30 mouse cellular contexts compared by ENCODE assay signal in the genomic region with DNA sequence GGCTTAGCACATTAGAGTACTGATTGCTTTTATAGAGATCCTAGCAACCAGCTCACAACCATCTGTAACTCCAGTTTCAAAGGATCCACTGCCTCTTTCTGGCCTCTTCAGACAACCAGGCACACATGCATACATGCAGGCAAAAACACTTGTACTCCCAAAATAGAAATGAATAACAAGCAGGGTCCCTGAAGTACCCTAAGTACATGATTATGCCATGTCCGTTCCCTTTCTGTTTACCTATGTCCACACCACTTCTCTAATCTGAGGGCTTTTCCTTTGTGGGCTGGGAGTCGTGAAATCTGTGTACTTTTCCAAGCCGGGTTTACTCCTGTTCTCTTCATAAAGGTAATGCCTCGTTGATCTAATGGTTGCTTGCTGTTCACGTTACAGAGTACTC. TPM values are rescaled to one million over a fixed set of nuclear protein-coding genes. Genes with fewer than 3 reads are reported as not detected.
DNase-seq lines count a peak whose midpoint lies in the region; ATAC-seq and TF ChIP-seq lines count a peak whose summit lies in the region.
"Had no signal": no experiment of that assay in that cellular context is flagged by ENCODE, and none has a peak within 500 bp of the region (broad histone marks: within the 10 kb centered on the region; RNA-seq: fewer than 3 reads in every experiment).

No protein-coding gene starts in this region.

- ATAC-seq in heart, embryonic 13.5 days (ENCODE audit: extremely low read depth, insufficient number of reproducible peaks, low FRiP score, low TSS enrichment) = no peak
- 0 out of 2 replicates have a peak, but pooled peaks have one; percentile 31 for ATAC-seq in stomach, postnatal 0 days (ENCODE audit: low FRiP score, low TSS enrichment)
- ATAC-seq: forebrain, embryonic 15.5 days; hindbrain, embryonic 16.5 days; intestine, embryonic 15.5 days; midbrain, embryonic 15.5 days had no signal

- 45% methylated on average over 5 of the region's 5 CpGs for WGBS in heart, embryonic 13.5 days
- 69% methylated on average over 5 of the region's 5 CpGs for WGBS in lung, adult 2 months
- 63% methylated on average over 5 of the region's 5 CpGs for WGBS in stomach, postnatal 0 days

- H3K9ac ChIP-seq in heart, embryonic 13.5 days = 0 out of 2 replicates have a peak overlapping the region, but pooled peaks have one; percentile 48
- H3K9ac ChIP-seq in stomach, postnatal 0 days (ENCODE audit: low read length) = no peak overlapping the region
- H3K9ac ChIP-seq: embryonic facial prominence, embryonic 13.5 days; forebrain, embryonic 15.5 days; intestine, embryonic 15.5 days; liver, embryonic 14.5 days; midbrain, embryonic 15.5 days; neural tube, embryonic 15.5 days had no signal

- TF ChIP-seq EP300 in stomach, postnatal 0 days (optimal IDR thresholded peaks at IDR 0.05) = no peak

- no peaks in the 10 kb centered on the region for H3K9me3 ChIP-seq in heart, embryonic 13.5 days
- no peaks in the 10 kb centered on the region for H3K9me3 ChIP-seq in stomach, postnatal 0 days (ENCODE audit: control insufficient read depth, low read length)
- H3K9me3 ChIP-seq: embryonic facial prominence, embryonic 13.5 days; forebrain, embryonic 10.5 days; forebrain, embryonic 15.5 days; hindbrain, embryonic 10.5 days; intestine, embryonic 15.5 days; midbrain, embryonic 15.5 days; neural tube, embryonic 15.5 days had no signal

- H3K27me3 ChIP-seq in heart, embryonic 13.5 days (replicated peaks) = no peaks in the 10 kb centered on the region
- no peaks in the 10 kb centered on the region for H3K27me3 ChIP-seq in stomach, postnatal 0 days (ENCODE audit: control insufficient read depth, insufficient read depth, low read length)
- H3K27me3 ChIP-seq: embryonic facial prominence, embryonic 13.5 days; forebrain, embryonic 15.5 days; intestine, embryonic 15.5 days; midbrain, embryonic 15.5 days; neural tube, embryonic 15.5 days had no signal

- H3K27ac ChIP-seq in heart, embryonic 13.5 days (replicated peaks) = peak overlapping the region; percentile 81
- H3K27ac ChIP-seq in layer of hippocampus, adult 2 months = peak overlapping the region; percentile 52
- H3K27ac ChIP-seq in stomach, postnatal 0 days (replicated peaks) = no peak overlapping the region
- H3K27ac ChIP-seq: embryonic facial prominence, embryonic 13.5 days; forebrain, embryonic 10.5 days; forebrain, embryonic 15.5 days; hindbrain, embryonic 10.5 days; intestine, embryonic 15.5 days; liver, embryonic 14.5 days; macrophage; midbrain, embryonic 15.5 days; neural tube, embryonic 15.5 days had no signal

- TF ChIP-seq CTCF in layer of hippocampus, adult 2 months (conservative IDR thresholded peaks at IDR 0.05) = no peak
- TF ChIP-seq CTCF in lung, adult 2 months (IDR thresholded peaks at IDR 0.05; ENCODE audit: insufficient read depth, low read length) = no peak
- no peak for TF ChIP-seq CTCF in stomach, postnatal 0 days (IDR thresholded peaks at IDR 0.05; ENCODE audit: low read depth)

- H3K4me3 ChIP-seq in heart, embryonic 13.5 days = no peak overlapping the region
- H3K4me3 ChIP-seq in layer of hippocampus, adult 2 months = no peak overlapping the region
- no peak overlapping the region for H3K4me3 ChIP-seq in lung, adult 2 months (replicated peaks; ENCODE audit: extremely low read depth, low read depth, low read length)
- no peak overlapping the region for H3K4me3 ChIP-seq in stomach, postnatal 0 days (ENCODE audit: low read depth, low read length)
- H3K4me3 ChIP-seq: embryonic facial prominence, embryonic 13.5 days; forebrain, embryonic 10.5 days; forebrain, embryonic 15.5 days; hindbrain, embryonic 10.5 days; intestine, embryonic 15.5 days; midbrain, embryonic 15.5 days; neural tube, embryonic 15.5 days had no signal

- H3K4me1 ChIP-seq in heart, embryonic 13.5 days = peaks cover 36% of the 10 kb centered on the region
- peaks cover 4% of the 10 kb centered on the region; the same call in 1 of the 2 replicates for H3K4me1 ChIP-seq in lung, adult 2 months (ENCODE audit: control insufficient read depth, insufficient read depth, low read length)
- H3K4me1 ChIP-seq in stomach, postnatal 0 days (replicated peaks; ENCODE audit: control insufficient read depth, insufficient read depth) = no peaks in the 10 kb centered on the region
- H3K4me1 ChIP-seq: embryonic facial prominence, embryonic 13.5 days; forebrain, embryonic 10.5 days; forebrain, embryonic 15.5 days; hindbrain, embryonic 10.5 days; intestine, embryonic 15.5 days; midbrain, embryonic 15.5 days; neural tube, embryonic 15.5 days had no signal

- H3K36me3 ChIP-seq in heart, embryonic 13.5 days = peaks cover 24% of the 10 kb centered on the region
- H3K36me3 ChIP-seq in stomach, postnatal 0 days (ENCODE audit: control insufficient read depth, insufficient read depth, low read length) = no peaks in the 10 kb centered on the region
- H3K36me3 ChIP-seq: intestine, embryonic 15.5 days had no signal

- H3K4me2 ChIP-seq in heart, embryonic 13.5 days = peak overlapping the region; percentile 51
- H3K4me2 ChIP-seq in stomach, postnatal 0 days (replicated peaks; ENCODE audit: low read depth) = no peak overlapping the region
- H3K4me2 ChIP-seq: embryonic facial prominence, embryonic 13.5 days; forebrain, embryonic 15.5 days; intestine, embryonic 15.5 days; midbrain, embryonic 15.5 days; neural tube, embryonic 15.5 days had no signal

- no peak for DNase-seq in heart, adult 18-20 months
- no peak for DNase-seq in layer of hippocampus, adult 2 months (ENCODE audit: low spot score in 2 of 2)
- DNase-seq in layer of hippocampus, adult 9-10 months (ENCODE audit: low spot score) = no peak
- peak; percentile 7 for DNase-seq in lung, postnatal 10 days
- DNase-seq in lung, adult 2 months = no peak
- DNase-seq in stomach, postnatal 0 days (ENCODE audit: low spot score) = peak; percentile 19
- no peak for DNase-seq in gastrocnemius, postnatal 10 days
- DNase-seq: adrenal gland, postnatal 25 days; B cell, adult 2 months; cerebellum, adult 11-12 months; cerebellum, adult 9-11 months; gastrocnemius, postnatal 36 days; kidney, adult 2 months; kidney, postnatal 36 days; layer of hippocampus, postnatal 36 days; left cerebral cortex, postnatal 4 days; retina, postnatal 1 day; right cerebral cortex, postnatal 14 days; thymus, postnatal 14 days had no signal

- TF ChIP-seq POLR2A in lung, adult 2 months (IDR thresholded peaks at IDR 0.05; ENCODE audit: borderline replicate concordance, extremely low read depth, low read depth, low read length) = no peak

RNA-seq across cellular contexts. Expression of gene Sltm, which starts 25.1 kb away (rescaled TPM):
- 29.2 and 32.8 TPM in 2 replicates for polyA plus RNA-seq in heart, embryonic 13.5 days (2015; fragmentation: Nextera tagmentation; extraction: Ambion mirVana)
- 10 to 100 TPM; 19.4 to 20.9 TPM for total RNA-seq in heart, adult 18-20 months (2021)
- total RNA-seq in layer of hippocampus, adult 2 months (2021) = 10 to 100 TPM; 53.0 to 60.1 TPM
- polyA plus RNA-seq in lung, adult 2 months (2012; rRNA removed) = 5.8 and 9.0 TPM in 2 replicates
- 22.0 and 22.5 TPM in 2 replicates for polyA plus RNA-seq in stomach, postnatal 0 days (2015; fragmentation: Nextera tagmentation; extraction: Ambion mirVana)
- 10 to 100 TPM; 21.4 to 26.5 TPM for total RNA-seq in gastrocnemius, postnatal 10 days (2021)

Comparison
In these comparisons a context has a peak if more than half of its experiments do, and no peak if none do; other contexts are left out.
1. DNase-seq: peak in lung, postnatal 10 days (single experiment) and stomach, postnatal 0 days (single experiment); none in heart, adult 18-20 months (0 of 2), layer of hippocampus, adult 2 months (0 of 2), layer of hippocampus, adult 9-10 months (single experiment), lung, adult 2 months (single experiment) and gastrocnemius, postnatal 10 days (single experiment).